Mouse (Mus musculus): ENCODE measurements around the gene Bpifc. TPM values are rescaled to one million over a fixed set of nuclear protein-coding genes. Genes with fewer than 3 reads are reported as not detected.

The Bpifc gene
- total RNA-seq, 2 experiments from 2014 or later, result not detected

DNA sequence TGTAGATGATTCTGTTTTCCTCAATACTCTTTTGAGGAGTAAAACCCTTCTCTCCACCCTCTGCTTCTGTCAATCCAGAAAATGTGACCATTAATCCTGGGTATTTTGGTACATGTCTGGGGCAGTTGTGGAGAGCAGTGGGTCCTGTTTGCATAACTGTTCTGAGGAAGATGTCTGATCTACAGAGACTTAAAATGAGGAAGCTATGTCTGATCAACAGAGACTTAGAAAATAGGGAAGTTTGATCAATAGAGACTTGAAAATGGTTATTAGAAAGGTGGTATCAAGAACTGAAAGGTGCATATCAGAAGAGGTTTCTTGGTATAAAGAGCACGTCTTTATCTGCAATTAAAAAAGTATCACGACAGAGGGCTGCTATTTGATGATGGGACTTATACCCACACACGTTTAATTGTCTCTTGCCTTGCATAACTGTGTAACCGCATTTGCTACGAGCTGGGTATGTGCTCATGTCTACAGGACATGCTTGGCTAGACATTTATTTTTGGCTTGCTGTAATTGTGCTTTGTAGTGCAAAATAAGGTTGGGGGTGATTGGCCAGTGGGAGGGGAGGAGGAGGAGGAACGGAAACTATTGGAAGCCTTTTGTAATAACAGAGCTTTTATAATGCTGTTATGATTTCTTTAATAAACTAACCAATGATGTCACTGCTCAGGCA lies 59.8 kb downstream of the Bpifc start:
- no peak for DNase-seq

DNA sequence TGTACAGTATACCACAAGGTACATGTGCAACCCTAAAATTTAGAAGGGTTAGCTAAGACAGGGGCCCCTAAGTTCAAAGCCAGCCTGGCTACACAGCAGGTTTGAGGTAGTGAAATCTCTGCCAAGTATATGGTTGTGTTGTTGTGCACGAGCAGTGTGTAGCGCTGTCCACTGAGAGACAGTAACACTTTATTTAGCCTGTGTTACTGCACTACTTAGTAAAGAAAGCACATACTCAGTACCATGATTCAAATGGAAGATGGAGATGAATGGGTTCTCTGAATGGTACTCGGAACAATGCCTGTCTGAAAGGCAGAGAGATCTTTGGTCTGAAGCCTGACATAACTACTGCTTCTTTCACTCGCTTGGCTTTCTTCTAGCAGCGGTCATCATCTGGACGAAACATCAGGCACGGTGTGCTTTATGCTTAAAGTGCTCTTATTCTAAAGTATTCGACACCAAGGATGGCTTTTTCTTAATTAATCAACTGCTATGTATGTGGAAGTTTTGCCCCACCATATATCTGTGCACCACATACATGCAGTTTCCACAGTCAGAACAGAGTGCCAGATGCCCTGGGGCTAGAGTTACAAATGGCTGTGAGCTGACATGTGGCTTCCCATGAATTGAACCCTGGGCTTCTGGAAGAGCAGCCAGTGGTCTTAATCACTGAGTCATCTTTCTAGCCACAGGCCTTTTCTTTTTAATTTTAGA lies 63.1 kb downstream of the Bpifc start:
- no peak for DNase-seq

DNA sequence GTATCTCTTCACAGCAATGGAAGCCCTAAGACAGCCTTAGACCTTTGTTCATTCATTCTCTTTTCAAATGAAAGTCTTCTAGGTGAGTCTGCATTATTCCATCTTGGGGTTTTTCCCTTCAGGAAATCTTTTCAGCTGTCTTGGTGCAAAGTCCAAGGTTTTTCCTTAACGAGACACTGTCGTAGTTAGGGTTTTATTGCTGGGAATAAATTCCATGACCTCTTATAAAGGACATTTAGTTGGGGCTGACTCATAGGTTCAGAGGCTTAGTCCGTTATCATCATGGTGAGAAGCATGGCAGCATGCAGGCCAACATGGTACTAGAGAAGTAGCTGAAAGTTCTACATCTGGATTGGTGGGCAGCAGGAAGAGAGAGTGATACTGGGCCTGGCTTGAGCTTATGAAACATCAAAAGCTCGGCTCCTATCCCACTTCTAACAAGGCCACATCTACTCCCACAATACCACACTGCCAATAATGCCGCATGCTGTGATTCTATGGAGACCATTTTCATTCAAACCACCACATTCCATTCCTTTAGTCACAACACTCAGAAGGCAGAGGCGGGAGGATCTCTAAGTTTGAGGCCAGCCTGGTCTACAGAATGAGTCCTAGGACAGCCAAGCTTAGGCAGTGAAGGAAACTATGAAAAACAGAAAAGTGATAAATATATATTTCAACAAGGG lies 75.3 kb downstream of the Bpifc start:
- DNase-seq, result no peak

DNA sequence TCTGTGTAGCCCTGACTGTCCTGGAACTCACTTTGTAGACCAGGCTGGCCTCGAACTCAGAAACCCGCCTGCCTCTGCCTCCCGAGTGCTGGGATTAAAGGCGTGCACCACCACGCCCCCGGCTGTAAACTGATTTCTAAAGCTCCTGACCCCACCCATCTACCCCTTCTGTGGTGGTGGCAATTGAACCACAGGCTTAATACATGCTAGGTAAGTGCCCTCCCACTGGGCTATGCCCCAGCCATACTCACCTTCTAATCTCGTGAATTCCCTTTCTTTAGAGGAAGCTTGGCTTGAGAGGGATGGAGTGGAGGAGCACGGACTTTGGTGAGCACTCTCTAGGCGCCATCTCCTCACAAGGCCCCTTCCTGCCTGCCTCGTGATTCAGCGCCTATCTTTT lies 81.7 kb downstream of the Bpifc start:
- no peak for DNase-seq

DNA sequence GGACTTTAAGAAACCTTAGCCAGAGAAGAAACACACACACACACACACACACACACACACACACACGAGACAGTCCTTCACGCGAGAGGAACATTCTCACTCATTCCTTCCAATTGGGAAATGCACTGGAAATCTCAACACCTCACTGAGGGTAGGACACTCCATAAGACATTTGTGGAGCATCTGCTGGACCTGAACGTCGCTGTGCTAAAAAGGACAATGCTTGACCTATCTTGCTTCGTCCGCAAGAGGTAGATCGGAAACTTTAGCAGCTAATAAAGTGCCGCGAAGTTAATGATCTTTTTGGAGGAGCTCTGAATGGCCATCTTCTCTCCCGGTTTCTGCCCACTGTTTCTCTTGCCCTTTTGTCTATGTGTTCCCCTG lies 82.5 kb downstream of the Bpifc start:
- DNase-seq, result no peak

DNA sequence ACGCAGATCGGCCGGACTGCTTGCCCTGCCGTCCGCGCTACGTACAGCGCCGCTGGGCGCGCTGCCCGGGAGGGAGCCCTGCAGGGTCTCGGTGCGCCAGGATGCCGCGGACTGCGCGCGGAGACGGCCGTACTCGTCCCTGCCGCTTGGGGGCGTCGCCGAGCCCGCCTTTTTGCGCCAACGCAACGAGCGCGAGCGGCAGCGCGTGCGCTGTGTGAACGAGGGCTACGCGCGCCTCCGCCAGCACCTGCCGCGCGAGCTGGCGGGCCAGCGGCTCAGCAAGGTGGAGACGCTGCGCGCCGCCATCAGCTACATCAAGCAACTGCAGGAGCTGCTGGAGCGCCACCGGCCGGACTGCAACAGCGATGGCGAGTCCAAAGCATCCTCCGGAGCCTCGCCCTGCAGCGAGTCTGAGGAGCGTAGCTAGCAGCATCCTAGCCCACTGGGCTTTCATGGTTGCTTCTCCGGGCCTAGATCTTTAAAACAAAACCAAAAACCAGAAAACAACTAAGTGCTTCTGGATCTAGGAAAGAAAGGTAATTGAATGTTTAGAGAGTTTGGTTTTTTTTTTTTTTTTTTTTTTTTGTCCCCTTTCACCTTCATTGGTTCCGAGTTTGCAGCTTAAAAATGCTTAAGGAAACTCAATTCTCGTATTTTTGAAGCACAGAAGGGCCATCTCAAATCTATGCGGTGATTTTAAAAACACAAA lies 83.0 kb downstream of the Bpifc start:
- peak in 1 of 2 experiments; percentile 41 for DNase-seq

DNA sequence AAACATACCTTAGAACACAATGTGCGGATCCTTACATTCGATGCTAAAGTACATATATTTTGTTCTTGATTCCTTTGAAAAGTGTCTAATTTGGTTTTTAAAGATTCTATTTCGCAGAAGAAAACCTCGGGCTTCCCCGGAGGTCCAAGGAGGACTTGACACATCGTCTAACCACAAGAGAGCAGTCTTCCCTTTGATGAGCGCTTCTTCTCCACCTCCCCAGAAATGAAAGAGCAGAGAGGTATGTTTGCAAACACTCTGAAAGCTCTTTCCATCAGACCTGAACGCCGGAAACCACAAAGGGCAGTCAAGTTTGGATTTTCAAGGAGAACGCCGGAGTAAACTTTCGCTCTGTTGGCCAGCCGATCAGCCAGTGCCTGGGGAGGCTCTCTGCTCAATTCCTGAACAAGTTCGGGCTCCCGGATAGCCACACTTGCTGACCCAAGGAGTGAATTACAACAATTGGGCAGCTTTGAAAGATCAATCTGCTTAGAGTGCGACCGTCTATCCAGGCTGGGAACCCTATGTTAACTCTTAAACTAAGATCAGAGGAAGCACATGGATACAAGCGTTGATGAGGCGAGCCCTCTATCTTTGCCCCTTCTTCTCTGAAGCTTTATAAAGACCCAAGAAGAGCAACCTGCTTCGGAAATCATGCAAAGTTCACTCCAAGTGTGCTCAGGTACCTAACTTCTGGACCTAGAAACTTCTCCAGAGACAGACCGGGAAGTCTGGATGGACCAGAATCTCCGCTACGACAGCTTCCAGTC lies 83.8 kb downstream of the Bpifc start, which contains the start of gene Ascl4:
Ascl4 (plus strand) TSS at position 6 of the 770 bp plus-strand sequence.
- DNase-seq, result peak in 1 of 2 experiments; percentile 33

DNA sequence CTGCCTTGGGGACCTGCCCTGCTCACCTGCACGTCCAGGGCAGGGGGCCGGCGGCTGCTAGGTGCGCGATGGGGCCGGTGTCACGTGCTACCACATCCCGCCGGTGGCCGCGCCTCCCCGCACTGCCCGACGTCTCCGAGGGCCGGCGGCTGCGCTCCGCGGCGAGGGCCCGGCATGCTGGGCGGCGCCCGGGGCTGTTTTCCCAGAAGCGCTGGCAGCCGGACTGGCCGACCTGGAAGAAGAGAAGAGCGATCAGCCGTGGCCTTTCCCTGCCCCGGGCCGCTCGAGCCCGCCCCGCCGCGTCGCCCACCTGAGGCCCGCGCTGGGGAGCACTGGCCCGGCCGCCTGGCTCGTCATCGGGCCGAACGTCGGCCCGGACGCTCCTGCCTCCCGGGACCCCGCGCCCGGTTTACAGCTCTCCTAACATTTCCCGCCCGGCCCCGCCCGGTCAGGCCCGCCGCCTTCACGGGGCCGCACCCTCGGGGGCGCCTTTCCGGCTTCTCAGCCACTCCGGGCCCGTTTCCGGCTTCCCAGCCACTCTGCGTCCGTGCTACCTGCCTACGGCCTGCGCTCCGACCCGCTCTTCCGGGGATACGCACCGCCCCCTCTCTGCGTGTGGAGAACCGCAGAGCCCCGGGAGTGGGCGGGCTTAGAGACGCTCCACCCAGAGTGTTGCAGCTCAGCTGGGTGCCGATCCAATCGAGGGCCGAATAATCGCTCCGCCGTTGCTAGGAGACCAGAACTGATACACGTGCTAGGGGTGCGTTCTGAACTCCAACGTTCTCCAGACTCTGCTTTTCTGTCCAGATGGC lies 95.0 kb downstream of the Bpifc start, which contains the start of gene Prdm4:
Prdm4 (minus strand) TSS at position 645 of the 812 bp plus-strand sequence.
- DNase-seq, result peak; percentile 98 to 99

Other genes starting within 250 kb of the Bpifc start
- gene Pwp1, start 182.4 kb downstream of the Bpifc start, total RNA-seq (2021), result 10 to 100 TPM; 16.0 to 16.1 TPM
- gene Prdm4, start 94.8 kb downstream of the Bpifc start, total RNA-seq (2021), result 10 to 100 TPM; 11.2 to 12.4 TPM
- not detected for gene Ascl4, start 84.2 kb downstream of the Bpifc start, total RNA-seq (2021)
- gene Rtcb, start 54.1 kb downstream of the Bpifc start, total RNA-seq (2021), result 10 to 100 TPM; 82.3 to 82.9 TPM
- gene Fbxo7, start 10.1 kb upstream of the Bpifc start, total RNA-seq (2021), result 10 to 100 TPM; 14.4 to 17.9 TPM

Data from heart, adult 18-20 months (tissue).